Mouse (Mus musculus): ENCODE measurements around the gene Cpe. TPM values are rescaled to one million over a fixed set of nuclear protein-coding genes. Genes with fewer than 3 reads are reported as not detected.
A peak's percentile ranks its signal among the peaks of the same experiment; 100 is the strongest.
"Not testable (repeated sequence)": the region's sequence is repeated elsewhere in the genome, so short reads cannot be mapped to it uniquely, and the experiment has no call there.

Cpe gene
- total RNA-seq, 2 experiments from 2014 or later: 1,948 to 2,026 TPM

DNA sequence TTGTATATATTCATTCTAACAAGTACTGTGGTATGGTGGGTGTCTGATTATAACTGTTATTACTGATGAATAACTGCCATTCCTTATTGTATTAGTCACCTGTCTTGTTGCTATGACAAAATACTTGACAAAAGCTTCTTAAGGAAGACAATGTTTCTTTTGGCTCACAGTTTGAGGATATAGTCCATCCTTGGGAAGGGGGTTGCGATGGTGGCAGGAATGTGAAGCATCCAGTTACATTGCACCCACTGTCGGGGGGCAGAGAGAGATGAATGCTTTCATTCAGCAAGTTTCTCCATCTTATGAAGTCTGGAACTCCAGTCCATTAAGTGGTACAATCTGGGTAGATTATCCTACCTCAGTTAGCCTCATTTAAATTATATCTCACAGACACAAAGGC lies 19.9 kb downstream of the Cpe start:
- no peak overlapping the region; the same call in 1 of the 2 replicates for H3K27ac ChIP-seq
- no peak for TF ChIP-seq CTCF (IDR thresholded peaks at IDR 0.05)
- intact Hi-C loops (cut with DNase I): no loop called here
- H3K4me3 ChIP-seq: no peak overlapping the region
- no peak for DNase-seq (ENCODE audit: extremely low spot score in 1 of 2, low spot score in 2 of 2)

DNA sequence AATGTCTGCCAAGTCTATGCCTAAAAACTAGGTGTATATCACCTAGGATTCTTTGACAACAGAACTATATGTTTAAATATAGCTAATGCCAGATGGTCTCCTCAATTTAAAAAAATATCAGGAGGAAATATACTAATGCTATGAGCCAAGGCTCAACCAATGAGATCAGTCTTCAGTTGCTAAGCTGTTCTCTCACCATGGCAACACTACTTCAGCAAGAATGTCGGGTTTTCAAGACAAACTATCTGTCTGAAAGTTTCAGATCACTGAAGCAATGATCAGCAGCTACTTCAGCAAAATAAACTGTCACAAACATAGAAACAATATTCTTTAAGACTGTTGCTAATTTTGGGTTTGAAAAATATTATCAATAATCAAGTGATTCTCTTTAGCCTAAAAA lies 20.9 kb downstream of the Cpe start:
- intact Hi-C loops (cut with DNase I): no loop called here
- no peak for TF ChIP-seq CTCF (IDR thresholded peaks at IDR 0.05)
- no peak overlapping the region for H3K27ac ChIP-seq
- no peak for DNase-seq (ENCODE audit: extremely low spot score in 1 of 2, low spot score in 2 of 2)
- H3K4me3 ChIP-seq: no peak overlapping the region

DNA sequence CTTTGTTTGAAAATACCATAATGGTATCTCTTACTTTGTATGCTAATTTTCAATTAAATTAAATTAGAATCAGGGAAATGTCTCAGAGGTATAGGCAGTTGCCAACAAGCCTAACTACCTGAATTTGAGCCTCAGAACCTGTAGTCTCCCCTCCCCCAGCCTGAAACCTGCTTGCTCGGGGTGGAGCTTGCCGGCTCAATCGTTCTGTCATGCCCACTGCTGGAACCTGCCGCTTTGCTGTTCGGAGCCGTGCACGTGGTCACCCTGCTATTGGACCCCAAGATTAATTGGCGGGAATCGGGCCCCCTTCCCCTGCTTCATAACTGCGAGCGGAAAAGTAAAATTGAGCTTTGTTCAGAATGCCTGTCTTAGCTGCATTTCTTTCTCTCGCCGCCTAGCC lies 26.5 kb downstream of the Cpe start:
- DNase-seq (ENCODE audit: extremely low spot score in 1 of 2, low spot score in 2 of 2); intact Hi-C loops (cut with DNase I); H3K27ac ChIP-seq: not testable (repeated sequence)

DNA sequence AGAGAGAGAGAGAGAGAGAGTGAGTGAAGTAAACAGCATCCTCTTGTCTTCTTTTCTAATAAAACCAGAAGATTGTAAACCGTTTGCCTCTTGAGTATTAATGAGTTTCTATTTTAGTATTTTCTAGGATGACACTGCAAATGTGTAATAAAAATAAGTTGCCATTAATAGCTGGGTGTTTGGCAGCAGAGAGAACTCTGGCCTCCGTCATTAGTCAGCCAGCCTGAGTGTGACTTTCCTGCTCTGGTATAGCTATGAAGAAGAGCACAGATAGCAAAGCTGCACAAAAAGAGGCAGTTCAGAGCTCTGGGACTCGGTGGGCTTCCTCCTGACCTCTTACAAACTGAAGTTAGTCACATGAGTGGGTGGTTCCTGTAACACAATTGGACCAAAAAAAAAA lies 27.3 kb downstream of the Cpe start:
- intact Hi-C loops (cut with DNase I): no loop called here
- Histone ChIP-seq H3K4me3 (no peak overlapping the region), H3K27ac (no peak overlapping the region)
- no peak for DNase-seq (ENCODE audit: extremely low spot score in 1 of 2, low spot score in 2 of 2)
- no peak for TF ChIP-seq CTCF (IDR thresholded peaks at IDR 0.05)

More for the DNA sequence above, 26.5 kb downstream of the Cpe start:
- not testable (repeated sequence) for H3K4me3 ChIP-seq

DNA sequence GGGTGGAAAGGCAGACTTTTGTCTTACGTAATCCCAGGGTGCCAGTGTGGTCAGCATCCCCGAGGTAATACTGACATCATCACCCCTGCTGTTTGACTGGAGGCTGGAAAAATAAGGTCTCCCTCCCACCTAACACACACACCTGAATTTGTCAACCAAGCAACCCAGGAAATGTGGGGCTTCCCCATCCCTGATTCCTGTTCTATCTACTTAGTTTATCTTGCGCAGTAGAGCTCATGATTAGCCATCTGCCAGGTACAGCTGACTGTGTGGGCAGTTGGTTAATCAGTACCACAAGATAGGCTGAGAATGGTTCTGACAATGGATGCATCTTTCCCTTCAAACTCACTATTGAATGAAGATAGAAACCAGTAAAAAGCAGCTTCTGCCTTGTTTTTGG lies 28.0 kb downstream of the Cpe start:
- intact Hi-C loops (cut with DNase I): no loop called here
- no peak overlapping the region for H3K4me3 ChIP-seq
- peak overlapping the region; percentile 67 for H3K27ac ChIP-seq
- no peak for DNase-seq (ENCODE audit: extremely low spot score in 1 of 2, low spot score in 2 of 2)
- no peak for TF ChIP-seq CTCF (IDR thresholded peaks at IDR 0.05)

DNA sequence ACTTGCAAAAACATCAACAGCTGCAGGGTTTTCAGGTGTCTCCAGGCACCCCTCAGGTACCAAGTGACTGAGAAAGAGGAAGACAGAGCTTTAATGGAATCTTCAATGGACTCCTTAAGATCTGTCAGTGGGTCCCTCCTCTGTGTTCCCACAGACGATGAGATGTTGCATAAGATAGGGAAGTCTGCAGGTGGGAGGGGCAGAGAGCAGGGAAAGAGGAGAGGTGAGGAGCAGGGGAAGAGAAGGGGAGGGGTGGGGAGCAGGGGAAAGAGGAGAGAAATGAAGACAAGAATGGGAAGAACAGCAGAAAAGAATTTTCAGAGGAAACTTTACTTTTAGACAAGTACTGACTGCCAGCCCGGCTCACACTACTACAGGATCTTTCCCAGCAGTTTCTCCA lies 28.5 kb downstream of the Cpe start:
- intact Hi-C loops (cut with DNase I): no loop called here
- H3K4me3 ChIP-seq: no peak overlapping the region
- DNase-seq (ENCODE audit: extremely low spot score in 1 of 2, low spot score in 2 of 2): no peak
- peak overlapping the region; percentile 67 for H3K27ac ChIP-seq
- TF ChIP-seq CTCF (IDR thresholded peaks at IDR 0.05): no peak

DNA sequence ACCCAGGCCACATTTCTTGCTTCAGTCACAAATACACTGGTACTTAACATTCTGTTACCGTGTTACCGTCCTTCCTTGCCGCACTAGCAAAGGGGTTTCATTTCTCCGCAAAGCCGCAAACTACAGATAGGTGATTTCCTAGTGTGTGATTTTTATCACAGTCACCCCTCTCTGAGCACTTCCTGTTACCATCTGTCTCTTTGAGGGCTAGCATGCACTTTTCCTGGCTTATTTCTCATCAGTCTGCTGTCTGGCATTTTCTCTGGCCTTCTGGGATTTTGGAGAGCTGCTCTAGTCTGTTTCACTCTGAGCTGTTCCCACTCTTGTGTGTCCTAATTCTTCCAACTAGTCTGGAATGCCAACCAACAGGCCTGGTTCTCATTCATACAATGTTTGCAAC lies 33.8 kb downstream of the Cpe start:
- intact Hi-C loops (cut with DNase I): loop anchor here (2.0 kb wide), 3 partner anchors 14 to 34 kb away; partner anchors contain the start of gene Cpe
- DNase-seq (ENCODE audit: extremely low spot score in 1 of 2, low spot score in 2 of 2): no peak
- Histone ChIP-seq H3K27ac (peak overlapping the region; percentile 91), H3K4me3 (no peak overlapping the region)
- TF ChIP-seq CTCF (IDR thresholded peaks at IDR 0.05): no peak

DNA sequence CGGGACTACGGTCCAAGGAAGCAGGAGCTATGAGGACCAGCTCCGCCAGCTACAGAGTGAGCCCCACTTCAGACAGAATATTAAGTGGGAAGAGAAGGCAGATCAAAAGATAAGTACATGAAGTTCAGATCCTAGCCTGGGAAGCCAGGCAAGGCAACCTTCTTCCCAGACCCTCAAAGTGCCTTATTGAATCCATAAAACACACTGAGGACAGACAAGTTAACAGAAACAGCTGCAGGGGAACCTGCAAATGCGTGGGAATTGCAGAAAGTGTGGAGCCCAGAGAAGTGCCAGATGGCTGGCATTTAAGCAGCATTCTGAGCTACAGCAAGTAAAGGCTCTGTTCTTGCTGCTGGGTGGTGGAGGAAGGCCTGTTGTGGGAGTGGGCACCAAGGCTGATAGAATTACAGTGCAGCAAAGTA lies 34.9 kb downstream of the Cpe start:
- TF ChIP-seq CTCF (IDR thresholded peaks at IDR 0.05): no peak
- peak; percentile 56 to 62 for DNase-seq (ENCODE audit: extremely low spot score in 1 of 2, low spot score in 2 of 2)
- Histone ChIP-seq H3K27ac (peak overlapping the region; percentile 91), H3K4me3 (no peak overlapping the region)
- intact Hi-C loops (cut with DNase I): loop anchor here (1.0 to 2.0 kb wide), 5 partner anchors 13 to 35 kb away; partner anchors contain the start of gene Cpe

DNA sequence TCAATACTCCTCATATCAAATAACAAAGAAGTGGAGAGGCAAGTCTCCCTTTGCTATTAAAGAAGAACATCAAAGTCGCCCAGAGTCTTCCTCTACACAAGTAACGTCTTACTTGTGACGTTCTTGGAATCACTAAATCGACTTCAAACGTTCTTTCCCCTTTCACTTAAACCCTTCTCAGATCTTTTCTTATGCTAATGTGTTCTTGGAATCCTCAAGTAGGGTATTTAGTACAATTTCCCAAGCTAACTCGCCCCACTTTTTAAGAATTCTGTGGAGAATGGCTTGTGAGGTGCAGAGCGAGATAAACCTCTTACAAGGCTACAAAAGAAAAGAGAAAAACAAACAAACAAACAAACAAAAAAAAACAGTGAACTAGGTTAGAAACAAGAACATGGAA lies 35.3 kb downstream of the Cpe start:
- peak overlapping the region; percentile 91 for H3K27ac ChIP-seq

DNA sequence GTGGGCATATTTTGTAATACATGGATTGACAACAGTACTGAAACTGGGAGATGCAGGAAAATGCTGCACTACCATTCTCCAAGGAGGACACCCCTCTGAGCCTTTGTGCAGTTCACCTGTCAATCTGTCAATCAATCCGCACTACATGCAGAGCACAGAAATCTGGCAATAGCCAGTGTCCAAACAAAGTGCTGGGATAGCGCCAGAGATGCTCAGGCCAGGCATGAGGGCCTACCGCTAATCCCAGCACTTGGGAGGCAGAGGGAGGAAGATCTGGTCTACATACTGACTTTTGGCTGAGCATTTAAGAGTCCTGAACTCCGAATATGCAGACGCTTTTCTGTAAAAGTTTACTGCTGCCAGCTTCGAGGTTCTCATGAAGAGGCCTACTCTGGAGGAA lies 37.0 kb downstream of the Cpe start:
- intact Hi-C loops (cut with DNase I): no loop called here
- H3K27ac ChIP-seq: peak overlapping the region; percentile 91
- TF ChIP-seq CTCF (IDR thresholded peaks at IDR 0.05): no peak

More for the DNA sequence above, 35.3 kb downstream of the Cpe start:
- DNase-seq (ENCODE audit: extremely low spot score in 1 of 2, low spot score in 2 of 2): no peak
- no peak overlapping the region for H3K4me3 ChIP-seq
- no peak for TF ChIP-seq CTCF (IDR thresholded peaks at IDR 0.05)
- intact Hi-C loops (cut with DNase I): no loop called here

DNA sequence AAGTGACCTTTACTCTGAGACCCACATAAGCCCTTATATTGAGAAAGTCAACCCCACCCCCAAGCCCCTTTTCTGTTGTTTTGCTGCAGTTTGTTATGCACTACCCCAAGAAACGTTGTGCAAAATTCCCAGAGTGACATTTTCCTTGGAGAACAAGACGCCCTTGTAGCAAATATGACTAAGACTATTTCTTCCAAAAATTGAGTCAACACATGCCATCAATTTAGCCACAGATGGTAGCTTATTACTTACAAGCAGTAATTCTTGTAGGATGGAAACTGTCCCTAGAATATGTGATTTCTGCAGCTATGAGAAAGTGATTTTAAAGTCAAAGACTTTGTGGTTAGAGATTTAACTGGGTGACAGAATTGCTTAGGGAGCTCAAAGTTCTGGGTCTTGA lies 37.8 kb downstream of the Cpe start:
- TF ChIP-seq CTCF (IDR thresholded peaks at IDR 0.05): no peak
- peak overlapping the region; percentile 91 for H3K27ac ChIP-seq
- intact Hi-C loops (cut with DNase I): no loop called here

More for the DNA sequence above, 37.0 kb downstream of the Cpe start:
- no peak overlapping the region for H3K4me3 ChIP-seq
- no peak for DNase-seq (ENCODE audit: extremely low spot score in 1 of 2, low spot score in 2 of 2)

DNA sequence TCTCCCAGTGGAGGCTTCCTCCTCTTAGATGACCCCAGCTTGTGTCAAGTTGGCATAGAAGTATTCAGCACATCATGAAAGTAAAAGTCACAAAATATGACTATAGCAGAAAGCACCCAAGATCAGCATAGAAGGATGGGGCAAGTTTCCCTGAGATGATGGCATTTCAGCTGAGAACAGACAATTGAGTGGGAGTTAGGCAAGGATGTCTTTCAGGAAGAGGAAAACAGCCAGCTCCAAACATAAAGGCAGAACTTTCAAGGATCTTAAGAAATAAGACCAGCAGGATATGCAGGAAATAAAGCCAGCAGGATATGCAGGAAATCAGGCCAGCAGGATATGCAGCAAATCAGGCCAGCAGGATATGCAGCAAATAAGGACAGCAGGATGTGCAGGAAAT lies 40.6 kb downstream of the Cpe start:
- DNase-seq (ENCODE audit: extremely low spot score in 1 of 2, low spot score in 2 of 2): no peak
- no peak overlapping the region for H3K4me3 ChIP-seq
- intact Hi-C loops (cut with DNase I): no loop called here
- TF ChIP-seq CTCF (IDR thresholded peaks at IDR 0.05): no peak
- peak overlapping the region; percentile 60 for H3K27ac ChIP-seq

More for the DNA sequence above, 37.8 kb downstream of the Cpe start:
- no peak overlapping the region for H3K4me3 ChIP-seq
- DNase-seq (ENCODE audit: extremely low spot score in 1 of 2, low spot score in 2 of 2): no peak

DNA sequence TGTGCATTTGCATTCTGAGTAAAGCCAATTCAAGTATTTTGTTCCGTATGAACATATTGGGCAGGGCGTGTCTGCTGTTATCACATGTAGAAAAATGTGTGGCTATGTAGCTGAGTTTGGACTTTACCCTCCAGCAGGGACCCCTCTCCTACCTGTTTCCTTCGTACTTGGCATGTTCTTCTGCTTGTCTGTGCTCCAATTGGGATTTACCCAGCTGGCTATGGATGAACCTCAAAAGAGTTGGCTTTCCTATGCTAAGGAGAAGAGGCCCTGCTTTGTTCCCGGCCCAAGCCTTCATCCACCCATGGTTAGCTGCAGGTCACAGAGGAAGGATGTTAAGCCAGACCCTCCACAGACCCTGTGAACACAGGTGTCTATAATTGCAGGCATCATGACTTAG lies 44.8 kb downstream of the Cpe start:
- intact Hi-C loops (cut with DNase I): no loop called here
- peak overlapping the region; percentile 73 for H3K27ac ChIP-seq
- TF ChIP-seq CTCF (IDR thresholded peaks at IDR 0.05): no peak
- no peak for DNase-seq (ENCODE audit: extremely low spot score in 1 of 2, low spot score in 2 of 2)
- H3K4me3 ChIP-seq: no peak overlapping the region

Data from left cerebral cortex, adult 2 months (tissue).